8 mouse cellular contexts compared by ENCODE assay signal in genomic region chrX:134058040-134058875, GRCm38 (mm10). TPM values are rescaled to one million over a fixed set of nuclear protein-coding genes. Genes with fewer than 3 reads are reported as not detected.
DNase-seq lines count a peak whose midpoint lies in the region; ATAC-seq and TF ChIP-seq lines count a peak whose summit lies in the region.

No protein-coding gene starts in this region.

- DNase-seq in CD4-positive, CD25-positive, alpha-beta regulatory T cell, adult 2 months (ENCODE audit: low read depth, low spot score) = peak; percentile 1
- DNase-seq in lung, embryonic 14.5 days = peak; percentile 23
- DNase-seq in lung, postnatal 4 days = no peak
- peak; percentile 4 for DNase-seq in hindbrain, postnatal 0 days (ENCODE audit: low spot score)
- DNase-seq in midbrain, postnatal 0 days (ENCODE audit: low spot score) = peak; percentile 17
- DNase-seq in urinary bladder, adult 18-20 months (ENCODE audit: low spot score in 2 of 2) = no peak

- peaks cover 20% of the 10 kb centered on the region; the same call in 1 of the 2 replicates for H3K36me3 ChIP-seq in lung, embryonic 14.5 days (ENCODE audit: insufficient read depth)
- H3K36me3 ChIP-seq in hindbrain, postnatal 0 days (ENCODE audit: insufficient read depth, low read length) = no peaks in the 10 kb centered on the region
- no peaks in the 10 kb centered on the region for H3K36me3 ChIP-seq in midbrain, postnatal 0 days (ENCODE audit: insufficient read depth, low read length)

- no peaks in the 10 kb centered on the region for H3K9me3 ChIP-seq in lung, embryonic 14.5 days (ENCODE audit: low read depth, low read length)
- H3K9me3 ChIP-seq in hindbrain, postnatal 0 days (ENCODE audit: low read length) = no peaks in the 10 kb centered on the region
- no peaks in the 10 kb centered on the region for H3K9me3 ChIP-seq in midbrain, postnatal 0 days (ENCODE audit: low read length)

- peak overlapping the region; percentile 5 for H3K27ac ChIP-seq in lung, embryonic 14.5 days (ENCODE audit: low read depth)
- H3K27ac ChIP-seq in hindbrain, postnatal 0 days = peak overlapping the region; percentile 87
- peak overlapping the region; percentile 57; the same call in 1 of the 2 replicates for H3K27ac ChIP-seq in midbrain, postnatal 0 days (ENCODE audit: low read depth, low read length)

- no peak for TF ChIP-seq CTCF in lung, embryonic 14.5 days (IDR thresholded peaks at IDR 0.05; ENCODE audit: low read depth)
- TF ChIP-seq CTCF in hindbrain, postnatal 0 days (IDR thresholded peaks at IDR 0.05; ENCODE audit: low read depth) = no peak
- TF ChIP-seq CTCF in midbrain, postnatal 0 days (IDR thresholded peaks at IDR 0.05) = no peak; the same call in 1 of the 2 replicates

- ATAC-seq in CD4-positive, CD25-positive, alpha-beta regulatory T cell, adult 4 months = no peak
- peak; percentile 32 for ATAC-seq in lung, embryonic 14.5 days (ENCODE audit: insufficient read depth)
- no peak for ATAC-seq in hindbrain, postnatal 0 days
- peak; percentile 15; the same call in 1 of the 2 replicates for ATAC-seq in midbrain, postnatal 0 days (ENCODE audit: low FRiP score)
- ATAC-seq in megakaryocyte progenitor cell, adult 5-6 weeks (replicated peaks; ENCODE audit: poor library complexity) = no peak

- peak overlapping the region; percentile 45 for H3K4me2 ChIP-seq in lung, embryonic 14.5 days
- H3K4me2 ChIP-seq in hindbrain, postnatal 0 days (ENCODE audit: low read depth, low read length) = peak overlapping the region; percentile 46
- peak overlapping the region; percentile 24; the same call in 1 of the 2 replicates for H3K4me2 ChIP-seq in midbrain, postnatal 0 days (ENCODE audit: low read depth, low read length, poor library complexity, severe bottlenecking)

- H3K4me1 ChIP-seq in lung, embryonic 14.5 days (ENCODE audit: insufficient read depth) = no peaks in the 10 kb centered on the region
- H3K4me1 ChIP-seq in hindbrain, postnatal 0 days (ENCODE audit: insufficient read depth, low read length) = no peaks in the 10 kb centered on the region
- H3K4me1 ChIP-seq in midbrain, postnatal 0 days (ENCODE audit: insufficient read depth, low read length) = no peaks in the 10 kb centered on the region

- 54% methylated on average over 14 of the region's 14 CpGs for WGBS in lung, embryonic 14.5 days
- WGBS in hindbrain, postnatal 0 days = 71% methylated on average over 14 of the region's 14 CpGs
- 65% methylated on average over 14 of the region's 14 CpGs for WGBS in midbrain, postnatal 0 days

- H3K9ac ChIP-seq in lung, embryonic 14.5 days = no peak overlapping the region
- peak overlapping the region; percentile 71; the same call in 1 of the 2 replicates for H3K9ac ChIP-seq in hindbrain, postnatal 0 days (replicated peaks; ENCODE audit: low read length)
- H3K9ac ChIP-seq in midbrain, postnatal 0 days (replicated peaks; ENCODE audit: low read length, poor library complexity, severe bottlenecking) = no peak overlapping the region

- H3K27me3 ChIP-seq in lung, embryonic 14.5 days (ENCODE audit: insufficient read depth, low read length) = no peaks in the 10 kb centered on the region
- no peaks in the 10 kb centered on the region for H3K27me3 ChIP-seq in hindbrain, postnatal 0 days (ENCODE audit: insufficient read depth, low read length)
- H3K27me3 ChIP-seq in midbrain, postnatal 0 days (ENCODE audit: insufficient read depth, low read length) = no peaks in the 10 kb centered on the region

- H3K4me3 ChIP-seq in lung, embryonic 14.5 days (ENCODE audit: low read depth, low read length) = peak overlapping the region; percentile 59
- H3K4me3 ChIP-seq in hindbrain, postnatal 0 days (ENCODE audit: low read length) = peak overlapping the region; percentile 56
- H3K4me3 ChIP-seq in midbrain, postnatal 0 days (ENCODE audit: low read depth, low read length) = peak overlapping the region; percentile 54; the same call in 1 of the 2 replicates

RNA-seq across cellular contexts. Expression of gene Cstf2, which starts 0.7 kb away (rescaled TPM):
- polyA plus RNA-seq in CD4-positive, CD25-positive, alpha-beta regulatory T cell, adult 4 months (2017; shearing (Covaris generic)) = 10 to 100 TPM; 29.5 to 32.8 TPM
- 62.9 and 65.0 TPM in 2 replicates for polyA plus RNA-seq in lung, embryonic 14.5 days (2014; fragmentation: Nextera tagmentation; extraction: Ambion mirVana)
- 86.0 and 99.2 TPM in 2 replicates for total RNA-seq in hindbrain, postnatal 0 days (2014; rRNA removed)
- polyA plus RNA-seq in hindbrain, postnatal 0 days (2015; fragmentation: Nextera tagmentation; extraction: Ambion mirVana) = 49.5 and 49.6 TPM in 2 replicates
- 89.2 and 106 TPM in 2 replicates for total RNA-seq in midbrain, postnatal 0 days (2014; rRNA removed)
- 52.7 and 53.0 TPM in 2 replicates for polyA plus RNA-seq in midbrain, postnatal 0 days (2015; fragmentation: Nextera tagmentation; extraction: Ambion mirVana)
- total RNA-seq in megakaryocyte progenitor cell, adult 5-6 weeks (2015) = 65.6 and 75.7 TPM in 2 replicates
- total RNA-seq in megakaryocyte progenitor cell, adult 5-6 weeks (2017) = 83.0 and 93.4 TPM in 2 replicates

Comparison
In these comparisons a context has a peak if more than half of its experiments do, and no peak if none do; other contexts are left out.
1. DNase-seq: peak in CD4-positive, CD25-positive, alpha-beta regulatory T cell, adult 2 months (single experiment), lung, embryonic 14.5 days (single experiment), hindbrain, postnatal 0 days (single experiment) and midbrain, postnatal 0 days (single experiment); none in lung, postnatal 4 days (0 of 2) and urinary bladder, adult 18-20 months (0 of 2).
2. ATAC-seq: peak in lung, embryonic 14.5 days (single experiment) and midbrain, postnatal 0 days (single experiment); none in CD4-positive, CD25-positive, alpha-beta regulatory T cell, adult 4 months (single experiment), hindbrain, postnatal 0 days (single experiment) and megakaryocyte progenitor cell, adult 5-6 weeks (single experiment).
3. H3K27ac ChIP-seq: peak in every context shown above with its lines; median percentile 87 in hindbrain, postnatal 0 days; 57 in midbrain, postnatal 0 days; 5 in lung, embryonic 14.5 days.
4. Peak in every context shown above with its lines, with median percentiles within 50 percentile points of each other: H3K4me2 ChIP-seq and H3K4me3 ChIP-seq.